Mouse (Mus musculus) megakaryocyte progenitor cell, adult 5-6 weeks (primary cell): ENCODE measurements around the gene Miox. TPM values are rescaled to one million over a fixed set of nuclear protein-coding genes. Genes with fewer than 3 reads are reported as not detected.

Experiments
- ATAC-seq: replicated peaks from 2 replicates; pipeline ENCODE4 v1.8.0; 2016; ENCODE audit warnings: mild to moderate bottlenecking, moderate TSS enrichment, inconsistent platforms; ENCODE audit not compliant: poor library complexity
- total RNA-seq, 2 experiments: library from RNA; stranded (forward) in 1 of 2; stranded (reverse) in 1 of 2; fragments of 157-497, 149-512 nt in 1 of 2; fragments of 200-1000 nt in 1 of 2; gene quantifications; 2 replicates each; pipeline versions ENCODE4 v1.2.3 to v1.2.4; 2015 to 2017

Gene Miox
- total RNA-seq, 2 experiments from 2014 or later: not detected

DNA sequence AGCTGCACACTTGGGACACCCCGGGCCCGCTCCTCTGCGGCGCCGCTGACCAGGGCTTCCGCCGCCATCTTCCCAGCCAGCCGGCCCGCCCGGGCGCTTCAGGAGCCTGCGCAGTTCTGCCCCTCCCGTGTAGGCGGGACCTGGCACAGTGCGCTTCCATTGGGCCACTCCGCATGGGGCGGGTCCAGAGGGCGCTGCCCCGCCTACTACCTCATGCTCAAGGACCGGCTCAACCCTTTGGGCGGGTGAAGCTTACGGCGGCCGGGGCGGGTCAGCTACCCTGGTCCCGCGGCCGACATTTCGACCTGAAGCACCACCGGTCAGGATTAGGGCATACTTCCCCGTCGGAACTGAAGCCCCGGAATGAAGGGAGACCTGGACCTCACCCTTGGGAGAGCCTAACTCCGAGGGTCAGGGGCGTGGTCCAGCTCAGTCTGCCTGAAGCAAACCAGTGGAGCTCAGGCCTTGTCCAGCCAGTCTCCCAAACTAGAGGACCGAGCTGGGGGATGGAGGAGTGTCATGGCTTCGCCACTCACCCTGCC, 18.9 kb upstream of the Miox start, which contains the start of gene Sbf1:
Sbf1 (minus strand) TSS at position 122 of the 542 bp plus-strand sequence.
- ATAC-seq: peak; percentile 94

DNA sequence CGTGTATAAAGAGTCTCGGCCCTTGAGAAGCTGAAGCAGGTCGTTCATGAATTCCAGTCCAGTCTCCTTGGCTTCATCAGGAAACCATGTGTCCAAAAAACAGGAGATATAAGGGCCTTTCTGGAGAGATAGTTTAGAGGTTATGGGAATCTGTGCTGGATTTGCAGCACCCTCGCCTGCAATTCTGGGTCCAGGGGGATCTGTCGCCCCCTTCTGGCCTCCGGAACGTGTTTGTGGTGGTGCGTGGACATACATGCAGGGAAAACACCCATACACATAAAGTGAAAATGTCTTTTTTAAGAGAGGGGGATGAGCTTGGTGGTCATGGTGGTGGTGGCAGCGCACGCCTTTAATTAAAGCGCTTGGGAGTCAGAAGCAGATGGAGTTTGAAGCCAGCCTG, 18.1 kb upstream of the Miox start:
- ATAC-seq: 0 out of 2 replicates have a peak, but pooled peaks have one; percentile 24

DNA sequence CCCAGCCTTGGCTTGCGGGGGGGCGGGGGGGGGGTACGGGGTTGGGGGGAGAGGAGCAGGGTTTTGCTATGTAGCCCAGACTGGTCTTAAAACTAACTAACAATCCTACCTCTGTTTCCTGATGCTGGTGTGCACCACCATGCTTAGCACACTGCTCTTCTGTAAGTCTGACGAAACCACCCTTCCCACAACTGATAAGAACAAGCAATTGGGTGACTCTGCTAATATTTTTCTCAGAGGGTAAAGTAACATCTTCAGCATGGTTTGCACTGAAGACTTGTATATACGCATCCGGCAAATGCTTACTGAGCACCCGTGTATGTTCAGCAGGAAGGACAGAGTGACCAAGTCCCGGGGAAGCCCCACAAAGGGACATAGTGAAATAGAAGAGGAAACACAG, 12.9 kb upstream of the Miox start:
- ATAC-seq: peak; percentile 75

DNA sequence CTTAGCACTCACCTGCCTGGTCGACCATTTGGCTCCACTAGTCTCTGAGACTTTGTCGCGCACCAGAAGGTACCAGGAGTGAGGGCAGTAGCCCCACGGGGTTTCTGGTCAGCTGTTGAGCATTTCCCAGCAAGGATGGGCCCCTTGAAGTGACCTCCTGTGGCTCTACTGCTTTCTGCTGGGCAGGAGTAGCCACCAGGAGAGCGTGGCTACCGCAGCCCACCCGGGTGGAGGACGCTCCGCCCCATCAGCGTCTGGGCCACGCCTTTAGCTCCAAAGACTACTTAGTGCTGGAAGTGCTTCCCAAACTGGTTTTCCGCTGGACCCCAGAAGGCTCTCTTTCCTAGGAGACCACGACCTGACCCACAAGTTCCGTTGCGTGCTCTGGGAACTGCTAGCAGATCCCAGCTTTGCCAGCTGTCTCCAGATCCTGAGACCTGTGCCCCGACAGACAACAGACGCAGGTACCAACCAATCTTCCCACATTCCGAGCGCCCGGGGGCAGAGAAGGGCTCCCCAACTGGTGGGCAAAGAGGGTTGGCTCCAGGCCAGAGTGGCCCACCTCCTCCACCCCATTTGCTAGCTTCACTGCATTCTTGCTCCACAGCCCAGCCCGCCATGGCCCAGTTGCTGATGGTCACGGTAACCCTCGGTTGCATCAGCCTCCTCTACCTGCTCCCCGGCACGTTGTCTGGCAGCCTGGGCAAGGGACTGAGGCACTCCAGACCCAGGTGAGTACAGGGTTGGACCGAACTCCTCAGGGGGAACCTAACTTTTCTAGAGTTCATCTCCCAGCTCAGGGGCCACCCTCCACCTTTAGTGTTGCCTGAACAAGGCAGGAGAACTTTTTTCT, 11.3 kb upstream of the Miox start, which contains the start of gene Adm2:
Adm2 (plus strand) TSS at position 51 of the 853 bp plus-strand sequence.
- ATAC-seq: no peak

DNA sequence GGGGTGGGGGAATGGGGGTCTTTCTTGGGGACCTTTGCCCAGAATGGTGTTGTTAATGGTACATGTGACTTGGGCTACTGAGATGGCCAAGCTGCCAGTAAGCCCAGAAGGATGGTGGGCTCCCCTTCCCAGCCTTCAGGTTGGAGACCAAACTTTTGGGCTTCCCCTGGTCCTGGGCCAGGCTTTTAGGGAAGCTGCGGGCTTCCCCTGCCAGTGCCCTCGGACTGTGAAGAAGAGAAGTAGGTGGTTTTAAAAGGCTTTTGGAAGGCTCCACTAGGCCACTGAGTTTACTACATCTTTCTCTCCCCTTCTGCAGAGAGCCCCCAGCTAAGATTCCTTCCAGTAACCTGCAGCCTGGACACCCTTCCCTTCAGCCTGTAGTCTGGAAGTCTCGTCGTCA, 10.5 kb upstream of the Miox start:
- 0 out of 2 replicates have a peak, but pooled peaks have one; percentile 27 for ATAC-seq

DNA sequence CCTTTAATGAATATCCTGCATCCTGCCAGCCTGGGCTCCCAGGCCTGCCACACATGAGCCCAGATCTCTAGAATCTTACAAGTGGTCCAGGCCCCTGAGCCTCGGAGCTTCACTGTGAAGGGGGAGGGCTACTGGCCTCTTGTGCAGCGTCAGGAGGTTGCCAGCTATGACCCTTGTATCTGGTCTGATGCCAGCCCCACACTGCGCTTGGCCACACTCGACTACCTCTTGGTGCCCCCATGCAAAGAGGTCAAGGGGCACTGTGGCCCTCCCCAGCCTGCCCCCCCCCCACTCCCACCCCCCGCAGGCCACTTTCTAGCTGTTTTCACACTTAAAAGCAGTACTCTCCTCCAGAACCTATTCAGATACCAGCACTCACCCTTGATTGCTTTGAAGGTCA, 7.8 kb upstream of the Miox start:
- ATAC-seq: no peak

DNA sequence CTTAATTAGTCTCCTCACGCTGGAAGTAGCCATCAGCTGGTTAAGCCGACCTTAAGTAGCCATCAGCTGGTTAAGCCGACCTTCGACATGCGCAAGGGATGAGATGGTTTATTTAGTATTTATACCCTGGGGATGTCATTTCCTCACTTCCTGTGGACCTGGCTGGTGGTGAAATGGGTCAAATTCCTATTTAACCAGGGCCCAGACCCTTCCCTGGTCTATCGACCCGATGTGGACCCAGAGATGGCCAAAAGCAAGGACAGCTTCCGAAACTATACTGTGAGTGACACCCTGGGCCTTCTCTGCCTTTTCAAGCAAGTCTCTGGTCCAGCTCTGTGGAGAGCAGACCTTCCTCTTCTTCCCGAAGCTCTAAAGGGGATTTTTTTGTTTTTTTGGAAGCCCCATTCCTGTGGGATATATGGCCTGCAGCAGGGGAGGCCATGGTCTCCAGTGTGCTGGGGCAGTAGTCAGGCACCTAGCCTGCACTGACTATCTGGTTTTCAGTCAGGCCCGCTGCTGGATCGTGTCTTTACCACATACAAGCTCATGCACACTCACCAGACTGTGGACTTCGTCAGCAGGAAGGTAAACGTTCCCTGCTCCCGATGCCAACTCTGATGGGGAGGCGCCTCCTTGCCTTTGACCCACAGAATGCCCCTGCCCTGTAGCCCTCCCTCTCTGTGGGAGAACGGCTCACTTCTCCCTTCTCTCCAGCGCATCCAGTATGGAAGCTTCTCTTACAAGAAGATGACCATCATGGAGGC, 758 bp downstream of the Miox start:
- ATAC-seq: no peak

DNA sequence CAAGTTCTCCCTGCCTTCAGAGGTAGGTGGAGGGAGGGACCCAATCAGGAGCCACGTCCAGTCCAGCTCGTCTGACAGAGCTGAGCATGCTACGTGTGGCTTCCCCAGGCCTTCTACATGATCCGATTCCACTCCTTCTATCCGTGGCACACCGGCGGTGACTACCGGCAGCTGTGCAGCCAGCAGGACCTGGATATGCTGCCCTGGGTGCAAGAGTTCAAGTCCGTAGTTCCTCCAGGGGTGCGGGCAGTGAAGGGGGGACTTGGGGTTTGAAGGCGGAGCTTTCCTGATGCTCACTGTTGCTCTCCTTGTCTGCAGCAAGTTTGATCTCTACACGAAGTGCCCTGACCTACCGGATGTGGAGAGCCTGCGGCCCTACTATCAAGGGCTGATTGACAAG, 2.2 kb downstream of the Miox start:
- no peak for ATAC-seq

DNA sequence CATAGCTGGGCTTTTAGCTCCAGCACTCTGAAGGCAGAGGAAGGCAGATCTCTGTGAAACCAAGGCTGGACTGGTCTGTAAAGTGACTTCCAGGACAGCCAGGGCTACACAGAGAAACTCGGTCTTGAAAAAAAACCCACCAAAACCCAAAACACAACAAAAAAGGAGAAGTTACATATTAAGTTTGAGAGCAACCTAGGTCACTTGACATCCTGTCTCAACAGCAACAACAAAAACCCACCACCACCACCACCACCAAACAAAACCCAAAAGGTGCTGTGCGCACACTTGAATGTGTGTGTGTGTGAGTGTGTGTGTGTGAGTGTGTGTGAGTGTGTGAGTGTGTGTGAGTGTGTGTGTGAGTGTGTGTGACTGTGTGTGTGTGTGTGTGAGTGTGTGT, 5.5 kb downstream of the Miox start:
- peak; percentile 82 for ATAC-seq

DNA sequence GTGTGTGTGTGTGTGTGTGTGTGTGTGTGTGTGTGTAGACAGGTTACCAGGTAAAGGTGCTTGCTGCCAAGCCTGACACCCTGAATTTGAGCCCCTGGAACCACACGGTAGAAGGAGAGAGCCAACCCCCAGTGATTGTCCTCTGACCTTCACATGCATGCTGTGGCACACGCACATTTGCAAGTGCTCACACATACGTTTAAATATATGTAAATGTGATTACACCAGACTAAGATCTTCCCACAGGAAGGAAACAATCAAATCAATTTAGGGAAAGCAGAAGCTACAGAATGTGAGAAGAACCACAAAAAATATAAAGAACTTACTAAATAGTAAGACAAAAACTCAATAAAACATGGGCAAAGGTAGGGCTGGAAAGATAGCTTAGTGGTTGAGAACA, 5.9 kb downstream of the Miox start:
- peak; percentile 60; the same call in 1 of the 2 replicates for ATAC-seq

DNA sequence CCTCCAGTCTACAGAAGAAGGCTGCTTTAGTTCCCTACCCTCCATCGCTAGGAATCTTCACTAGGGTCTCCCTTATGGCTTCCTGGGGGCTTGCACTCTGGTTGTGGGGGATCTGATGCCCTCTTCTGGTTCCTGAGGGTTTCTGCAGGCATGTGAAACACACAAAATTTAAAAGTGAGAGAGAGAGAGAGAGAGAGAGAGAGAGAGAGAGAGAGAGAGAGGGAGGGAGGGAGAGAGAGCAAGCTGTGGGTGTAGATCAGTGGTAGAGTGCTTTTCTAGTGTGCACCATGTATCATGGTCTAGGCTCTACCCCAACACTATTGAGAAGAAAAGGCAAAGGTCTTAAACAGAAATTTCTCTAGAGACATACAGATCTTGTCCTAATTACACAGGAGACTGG, 7.5 kb downstream of the Miox start:
- ATAC-seq: no peak; the same call in 1 of the 2 replicates

DNA sequence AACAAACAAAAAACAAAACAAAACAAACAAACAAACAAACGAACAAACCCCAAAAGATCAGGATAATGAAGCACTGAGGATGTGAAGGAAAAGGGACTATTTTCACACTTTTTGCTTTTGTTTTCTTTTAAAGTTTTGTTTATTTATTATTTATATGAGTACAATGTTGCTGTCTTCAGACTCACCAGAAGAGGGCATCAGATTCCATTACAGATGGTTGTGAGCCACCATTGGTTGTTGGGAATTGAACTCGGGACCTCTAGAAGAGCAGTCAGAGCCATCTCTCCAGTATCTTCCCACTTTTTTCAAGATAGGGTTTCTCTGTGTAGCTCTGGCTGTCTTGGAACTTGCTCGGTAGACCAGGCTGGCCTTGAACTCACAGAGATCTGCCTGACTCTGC, 9.1 kb downstream of the Miox start:
- ATAC-seq: no peak

DNA sequence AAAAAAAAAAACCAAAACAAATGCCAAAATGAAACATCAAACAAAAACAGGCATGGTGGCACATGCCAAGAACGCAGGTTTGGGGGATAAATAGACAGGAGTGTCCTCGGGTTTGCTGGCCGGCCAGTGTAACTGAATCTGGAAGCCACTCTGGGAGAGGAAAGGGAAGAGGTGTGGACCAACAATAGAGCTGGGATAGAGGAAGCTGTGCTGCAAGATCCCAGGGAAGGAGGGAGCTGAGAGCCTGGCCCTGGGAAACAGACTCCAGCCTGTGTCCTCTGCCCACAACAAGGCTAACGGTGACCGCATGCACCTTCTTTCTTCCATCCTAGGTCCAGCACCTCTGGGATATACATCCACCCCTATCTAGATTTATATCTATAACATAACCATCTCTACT, 16.2 kb downstream of the Miox start:
- no peak for ATAC-seq

DNA sequence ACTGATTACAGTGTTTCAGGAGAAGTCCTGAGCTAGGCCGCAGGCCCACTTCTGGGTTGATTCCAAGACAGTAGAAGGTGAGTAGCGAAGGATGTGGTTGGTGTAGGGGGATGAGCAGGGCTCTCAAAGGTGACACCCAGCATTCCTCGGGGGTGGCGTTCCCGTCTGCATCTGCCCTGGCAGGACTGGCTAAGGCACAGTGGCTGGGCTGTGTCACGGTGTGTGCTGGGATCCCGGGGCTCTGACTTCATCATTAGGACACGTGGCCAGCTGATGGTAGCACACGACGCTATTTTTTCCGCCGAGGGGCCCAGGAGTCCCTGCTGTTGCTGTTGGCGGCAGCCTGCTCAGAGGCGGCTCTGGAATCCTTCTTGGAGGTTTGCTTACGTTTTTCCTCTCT, 17.1 kb downstream of the Miox start:
- ATAC-seq: no peak

DNA sequence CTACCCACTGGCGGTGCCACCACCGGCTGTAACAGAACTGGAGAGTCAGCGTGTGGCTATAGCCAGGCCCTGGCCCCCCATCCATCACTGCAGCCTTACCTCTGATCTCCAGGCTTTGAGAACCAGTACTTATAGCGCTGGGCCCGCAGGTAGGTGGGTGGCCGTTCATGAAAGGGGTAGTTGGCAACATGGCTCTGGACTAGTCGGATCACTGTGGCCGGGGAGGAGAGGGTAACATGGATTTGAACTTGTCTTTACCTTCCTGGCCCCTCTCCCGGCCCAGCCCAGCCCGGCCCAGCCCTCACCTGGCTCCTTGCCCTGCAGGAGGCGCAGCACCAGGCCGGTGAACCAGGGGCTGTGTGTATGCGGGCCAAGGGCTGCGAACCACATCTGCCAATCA, 17.9 kb downstream of the Miox start:
- ATAC-seq: no peak

DNA sequence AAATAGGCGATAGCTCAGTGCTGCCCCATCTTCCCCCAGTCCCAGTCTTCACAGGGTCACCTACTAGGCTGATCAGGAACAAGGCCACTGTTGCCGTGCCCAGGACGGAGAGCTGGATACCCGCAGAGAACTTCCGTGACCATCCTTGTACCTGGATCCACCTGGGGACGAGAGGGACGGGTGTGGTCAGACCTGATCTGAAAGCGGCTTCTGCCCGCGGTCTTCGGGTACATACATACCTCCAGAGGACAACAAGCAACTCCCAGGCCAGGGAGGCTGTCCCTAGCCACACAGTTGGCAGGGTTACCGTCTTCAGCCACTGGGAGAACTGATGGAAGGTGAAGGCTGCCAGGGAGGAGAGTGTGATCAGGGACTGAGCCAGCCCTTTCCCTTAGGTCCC, 18.6 kb downstream of the Miox start:
- ATAC-seq: no peak

DNA sequence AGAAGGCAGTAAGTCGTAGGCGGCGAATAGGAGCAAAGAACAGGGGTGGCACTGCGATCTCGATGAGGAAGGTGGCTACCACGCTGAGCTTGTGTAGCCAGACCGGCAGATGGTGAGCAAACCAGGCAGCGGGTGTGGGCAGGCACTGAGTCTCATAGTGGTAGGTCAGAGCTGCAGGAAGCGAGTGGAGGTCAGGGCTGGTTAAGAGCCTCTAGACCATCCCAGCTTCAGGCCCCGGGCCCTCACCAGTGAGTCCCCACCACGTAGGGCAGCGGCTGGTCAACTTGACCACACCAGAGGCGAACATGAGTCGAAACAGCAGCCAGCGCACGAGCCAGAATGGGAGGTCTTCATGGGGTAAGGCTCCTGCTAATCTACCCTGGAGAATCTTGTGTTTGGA, 19.6 kb downstream of the Miox start:
- ATAC-seq: no peak

DNA sequence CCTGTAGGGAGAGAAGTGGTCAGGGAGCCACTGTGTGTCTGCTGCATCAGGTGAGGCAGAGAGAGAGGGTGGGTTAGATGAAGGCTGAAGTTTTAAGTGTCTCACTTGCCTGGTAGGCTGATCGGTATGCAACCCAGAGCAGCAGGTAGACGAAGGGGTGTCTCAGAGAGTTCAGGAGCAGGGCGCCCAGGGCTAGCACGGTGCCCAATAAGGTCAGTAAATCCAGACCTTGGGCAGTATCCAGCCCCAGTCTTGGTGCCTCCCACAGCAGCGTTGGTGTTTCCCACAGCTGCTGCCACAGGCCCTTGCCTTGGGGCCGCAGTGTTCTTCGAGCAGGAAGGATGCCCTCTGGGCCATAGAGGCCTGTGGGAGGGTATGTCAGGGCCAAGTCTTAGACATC, 20.3 kb downstream of the Miox start:
- no peak for ATAC-seq

DNA sequence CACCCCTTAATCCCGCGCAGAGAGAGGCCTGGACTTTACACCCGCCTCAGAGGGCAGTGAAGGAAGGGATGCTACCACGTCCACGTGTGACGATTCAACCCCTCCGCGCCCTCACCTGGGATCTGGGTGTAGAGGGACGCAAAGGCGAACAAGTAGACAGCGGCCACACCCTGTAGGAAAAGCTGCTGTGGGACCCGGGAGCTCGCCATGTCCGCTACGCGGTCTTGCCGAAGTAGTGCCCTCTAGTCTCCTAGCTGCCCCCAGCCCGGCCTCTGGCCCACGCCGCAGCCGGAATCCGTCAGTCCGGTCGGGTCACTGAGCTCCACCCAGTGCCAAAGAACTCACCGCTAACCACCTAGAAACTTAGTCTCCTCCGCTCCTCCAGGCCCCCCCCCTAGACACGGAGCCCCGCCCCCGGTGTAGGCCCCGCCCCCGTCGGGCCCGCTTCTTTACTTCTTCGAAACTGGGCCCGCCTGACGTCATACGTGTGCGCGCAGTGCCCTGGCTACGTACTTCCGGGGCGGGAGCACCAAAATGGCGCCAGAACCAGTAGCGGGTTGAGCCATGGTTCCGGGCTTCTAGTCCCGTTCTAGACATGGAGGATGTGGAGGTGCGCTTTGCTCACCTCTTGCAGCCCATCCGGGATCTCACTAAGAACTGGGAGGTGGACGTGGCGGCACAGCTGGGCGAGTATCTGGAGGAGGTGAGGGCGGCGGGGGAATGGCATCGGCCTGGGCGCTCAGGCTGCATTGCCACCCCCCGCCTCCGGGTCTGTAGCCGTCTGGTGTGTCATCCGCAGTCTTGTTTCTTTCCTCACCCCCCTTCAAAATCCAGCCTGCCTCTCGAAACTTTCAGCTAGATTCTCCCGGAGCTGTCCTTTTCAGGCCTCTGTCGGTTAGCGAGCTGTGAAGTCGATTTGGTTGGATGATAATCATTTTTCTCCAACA, 21.3 kb downstream of the Miox start, which contains the start of the genes Lmf2 and Ncaph2:
Lmf2 (minus strand) TSS at position 419 of the 947 bp plus-strand sequence.
Ncaph2 (plus strand) TSS at position 479 of the 947 bp plus-strand sequence.
- peak; percentile 82 for ATAC-seq

DNA sequence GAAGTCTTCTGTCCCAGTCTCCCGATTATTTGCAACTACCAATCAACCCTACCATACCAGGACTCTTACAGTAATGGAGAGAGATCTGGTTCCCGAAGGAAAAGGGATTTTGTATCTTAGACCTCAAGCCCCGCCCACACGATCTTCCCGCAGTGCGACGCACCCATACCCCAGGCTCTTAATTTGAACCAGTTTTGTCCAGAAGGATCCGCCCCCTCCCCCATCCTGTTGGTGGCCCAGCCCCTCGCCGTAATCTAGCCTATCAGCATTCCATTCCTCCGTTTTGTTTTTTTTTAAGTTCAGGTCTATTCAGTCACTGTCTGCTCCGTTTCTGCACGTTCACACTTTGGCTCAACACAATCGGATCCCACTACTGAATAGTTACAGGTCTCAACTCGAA, 22.2 kb downstream of the Miox start:
- peak; percentile 75 for ATAC-seq
